8 mouse cellular contexts compared by ENCODE assay signal in the genomic region with DNA sequence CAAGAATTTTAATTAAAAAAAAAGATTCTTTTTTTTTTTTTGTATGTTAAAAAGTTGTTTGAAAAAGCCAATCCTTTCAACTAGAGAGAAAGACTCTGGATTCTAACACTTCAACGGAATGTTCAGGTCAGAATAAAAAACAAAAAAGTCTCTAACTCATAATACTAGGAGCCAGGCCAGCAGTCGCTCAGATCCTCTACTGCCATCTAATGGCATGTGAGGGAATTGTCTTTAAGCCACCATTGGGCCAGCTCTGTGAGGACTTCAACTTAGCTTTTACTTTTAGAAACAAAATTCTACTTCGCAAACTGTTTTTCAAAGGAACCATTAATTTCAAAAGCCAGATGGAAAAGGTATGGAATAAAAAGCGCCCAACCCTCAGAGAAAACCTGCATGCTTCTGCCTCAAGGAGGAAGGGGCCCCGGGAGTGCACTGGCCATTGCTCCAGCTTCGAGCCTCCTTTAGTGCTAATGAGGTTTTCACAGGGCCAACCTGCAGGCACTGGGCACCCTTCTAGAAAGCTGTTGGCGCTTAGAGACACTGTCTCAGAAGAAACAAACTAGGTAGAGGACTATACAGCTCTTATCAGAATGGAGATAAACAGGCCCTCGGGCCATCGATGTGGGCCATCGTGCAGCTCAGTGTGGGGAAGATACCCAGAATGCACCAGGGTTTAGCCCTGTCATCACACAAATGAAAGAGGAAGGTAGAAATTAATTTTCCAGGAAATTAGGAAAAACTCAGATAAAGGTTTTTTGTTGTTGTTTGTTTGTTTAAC. TPM values are rescaled to one million over a fixed set of nuclear protein-coding genes. Genes with fewer than 3 reads are reported as not detected.
DNase-seq lines count a peak whose midpoint lies in the region; ATAC-seq lines count a peak whose summit lies in the region.

No protein-coding gene starts in this region.

- no peak overlapping the region for H3K4me3 ChIP-seq in midbrain, embryonic 11.5 days (ENCODE audit: low read depth, low read length)
- H3K4me3 ChIP-seq in midbrain, embryonic 10.5 days: no peak overlapping the region
- no peak overlapping the region for H3K4me3 ChIP-seq in liver, embryonic 13.5 days (replicated peaks)

- no peaks in the 10 kb centered on the region for H3K4me1 ChIP-seq in midbrain, embryonic 11.5 days (ENCODE audit: control insufficient read depth, insufficient read depth, low read length)
- no peaks in the 10 kb centered on the region for H3K4me1 ChIP-seq in midbrain, embryonic 10.5 days
- peaks cover 11% of the 10 kb centered on the region for H3K4me1 ChIP-seq in liver, embryonic 13.5 days (replicated peaks)

- H3K36me3 ChIP-seq in midbrain, embryonic 11.5 days (ENCODE audit: control insufficient read depth, insufficient read depth, low read length): no peaks in the 10 kb centered on the region
- peaks cover 44% of the 10 kb centered on the region for H3K36me3 ChIP-seq in midbrain, embryonic 10.5 days
- H3K36me3 ChIP-seq in liver, embryonic 13.5 days: peaks cover 29% of the 10 kb centered on the region

- intact Hi-C loops in heart, postnatal 36 days (cut with DNase I): loop anchor here (1.0 kb wide), 1 partner anchor 39 kb away; no protein-coding TSS in a partner anchor
- intact Hi-C loops in gastrocnemius, postnatal 14 days (cut with DNase I; ENCODE audit: low total_unique reads): no loop called here

- no peaks in the 10 kb centered on the region for H3K9me3 ChIP-seq in midbrain, embryonic 11.5 days (ENCODE audit: control insufficient read depth, low read length)
- no peaks in the 10 kb centered on the region for H3K9me3 ChIP-seq in midbrain, embryonic 10.5 days (replicated peaks)
- H3K9me3 ChIP-seq in liver, embryonic 13.5 days (replicated peaks): no peaks in the 10 kb centered on the region

- 64% methylated on average over 10 of the region's 10 CpGs for WGBS in midbrain, embryonic 11.5 days
- WGBS in midbrain, embryonic 10.5 days: 65% methylated on average over 10 of the region's 10 CpGs
- WGBS in liver, embryonic 13.5 days (ENCODE audit: insufficient replicate concordance): 33% methylated on average over 10 of the region's 10 CpGs

- no peak overlapping the region for H3K27ac ChIP-seq in midbrain, embryonic 11.5 days (ENCODE audit: low read depth, low read length)
- H3K27ac ChIP-seq in midbrain, embryonic 10.5 days (replicated peaks): no peak overlapping the region
- peak overlapping the region; percentile 44; the same call in 1 of the 2 replicates for H3K27ac ChIP-seq in liver, embryonic 13.5 days

- no peak overlapping the region for H3K4me2 ChIP-seq in midbrain, embryonic 11.5 days
- H3K4me2 ChIP-seq in liver, embryonic 13.5 days: peak overlapping the region; percentile 27; the same call in 1 of the 2 replicates

- ATAC-seq in midbrain, embryonic 11.5 days (ENCODE audit: low FRiP score): no peak
- ATAC-seq in liver, embryonic 13.5 days (ENCODE audit: low read depth): peak; percentile 71

- H3K9ac ChIP-seq in midbrain, embryonic 11.5 days (ENCODE audit: low read length): no peak overlapping the region
- H3K9ac ChIP-seq in liver, embryonic 13.5 days: 0 out of 2 replicates have a peak overlapping the region, but pooled peaks have one; percentile 14

- DNase-seq in midbrain, embryonic 11.5 days (ENCODE audit: low spot score, missing footprints): peak; percentile 91
- no peak for DNase-seq in midbrain, embryonic 10.5 days (ENCODE audit: low spot score)
- DNase-seq in Muller cell, postnatal 12 days (ENCODE audit: inconsistent ontology term): peak; percentile 11
- DNase-seq in cerebellum, adult 9-11 months: peak; percentile 47
- DNase-seq in heart, postnatal 36 days: peak; percentile 26 to 35
- peak; percentile 34 for DNase-seq in liver, embryonic 13.5 days
- DNase-seq in retina, postnatal 7 days (ENCODE audit: low read depth, low spot score): peak; percentile 36
- no peak for DNase-seq in gastrocnemius, postnatal 14 days

- no peaks in the 10 kb centered on the region for H3K27me3 ChIP-seq in midbrain, embryonic 11.5 days (ENCODE audit: control insufficient read depth, insufficient read depth, low read length)
- peaks cover 22% of the 10 kb centered on the region for H3K27me3 ChIP-seq in midbrain, embryonic 10.5 days (ENCODE audit: low read depth, poor library complexity, severe bottlenecking)
- H3K27me3 ChIP-seq in liver, embryonic 13.5 days: peaks cover 4% of the 10 kb centered on the region; the same call in 1 of the 2 replicates

RNA-seq across cellular contexts. Expression of gene Cog3, which starts 6.9 kb away (rescaled TPM):
- polyA plus RNA-seq in midbrain, embryonic 11.5 days (2014; fragmentation: Nextera tagmentation; extraction: Ambion mirVana): 23.3 and 27.5 TPM in 2 replicates
- 19.2 and 20.2 TPM in 2 replicates for polyA plus RNA-seq in midbrain, embryonic 10.5 days (2016; fragmentation: Nextera tagmentation; extraction: Ambion mirVana)
- total RNA-seq in heart, postnatal 36 days (2021): 10 to 100 TPM; 13.4 to 14.8 TPM
- polyA plus RNA-seq in liver, embryonic 13.5 days (2015; fragmentation: Nextera tagmentation; extraction: Ambion mirVana): 6.9 and 8.1 TPM in 2 replicates
- total RNA-seq in gastrocnemius, postnatal 14 days (2021): 1 to 10 TPM; 8.3 to 9.3 TPM

RNA-seq across cellular contexts. Expression of gene Slc25a30, which starts 25.6 kb away (rescaled TPM):
- polyA plus RNA-seq in midbrain, embryonic 11.5 days (2014; fragmentation: Nextera tagmentation; extraction: Ambion mirVana): 7.0 and 8.8 TPM in 2 replicates
- 5.8 and 6.3 TPM in 2 replicates for polyA plus RNA-seq in midbrain, embryonic 10.5 days (2016; fragmentation: Nextera tagmentation; extraction: Ambion mirVana)
- total RNA-seq in heart, postnatal 36 days (2021): 10 to 100 TPM; 11.0 to 15.5 TPM
- polyA plus RNA-seq in liver, embryonic 13.5 days (2015; fragmentation: Nextera tagmentation; extraction: Ambion mirVana): 3.3 and 3.4 TPM in 2 replicates
- 1 to 10 TPM; 7.8 to 9.6 TPM for total RNA-seq in gastrocnemius, postnatal 14 days (2021)

Comparison
In these comparisons a context has a peak if more than half of its experiments do, and no peak if none do; other contexts are left out.
1. DNase-seq: peak in midbrain, embryonic 11.5 days (single experiment), Muller cell, postnatal 12 days (single experiment), cerebellum, adult 9-11 months (single experiment), heart, postnatal 36 days (2 of 2), liver, embryonic 13.5 days (single experiment) and retina, postnatal 7 days (single experiment); none in midbrain, embryonic 10.5 days (single experiment) and gastrocnemius, postnatal 14 days (single experiment).